Mouse (Mus musculus) spleen, adult 2 months (tissue): ENCODE data around the gene Fkbp2. TPM values are rescaled to one million over a fixed set of nuclear protein-coding genes. Genes with fewer than 3 reads are reported as not detected.

Experiments
- DNase-seq, 2 experiments: peaks; one replicate each; pipeline versions ENCODE4 v3.0.0 to v3.0.0-alpha.2; 2012 to 2021; ENCODE audit warnings: low spot score in 2 of 2, low read depth in 1 of 2
- H3K27ac ChIP-seq: fragments of 200-500 bp; 2 replicates; pipeline ENCODE4 v1.5.1; 2012; ENCODE audit warnings: low read length, inconsistent platforms; ENCODE audit not compliant: insufficient read depth
- H3K27me3 ChIP-seq: fragments of 200-500 bp; 2 replicates; pipeline ENCODE4 v1.6.1; 2012; ENCODE audit warnings: mild to moderate bottlenecking, moderate library complexity, low read length, inconsistent platforms; ENCODE audit not compliant: control insufficient read depth, insufficient read depth
- H3K36me3 ChIP-seq: fragments of 200-500 bp; 2 replicates; pipeline ENCODE4 v1.6.1; 2012; ENCODE audit warnings: mild to moderate bottlenecking, low read length, inconsistent platforms; ENCODE audit not compliant: control insufficient read depth, insufficient read depth
- H3K4me1 ChIP-seq: fragments of 200-500 bp; 2 replicates; pipeline ENCODE4 v1.6.1; 2011; ENCODE audit warnings: inconsistent platforms; ENCODE audit not compliant: control insufficient read depth, insufficient read depth, insufficient read length
- H3K4me3 ChIP-seq: fragments of 200-500 bp; 2 replicates; pipeline ENCODE4 v1.5.1; 2011; ENCODE audit warnings: mild to moderate bottlenecking, inconsistent platforms; ENCODE audit not compliant: insufficient read depth, insufficient read length; ENCODE audit errors: extremely low read depth
- CTCF ChIP-seq: fragments of 200-500 bp; IDR thresholded peaks from 2 replicates; pipeline ENCODE4 v1.5.1; 2011; ENCODE audit warnings: mild to moderate bottlenecking, inconsistent platforms; ENCODE audit not compliant: insufficient read depth, insufficient read length, insufficient replicate concordance; ENCODE audit errors: extremely low read depth
- POLR2A ChIP-seq: fragments of 200-500 bp; IDR thresholded peaks from 2 replicates; pipeline ENCODE4 v1.6.1; 2011; ENCODE audit warnings: low read depth, low read length, inconsistent platforms
- WGBS: fragments of 180-500 bp; shearing (Covaris S2); methylation state at CpG from one replicate; pipeline ENCODE4 v1.1.7; 2018; 5-methylcytosine and 5-hydroxymethylcytosine counted together
- polyA plus RNA-seq: library from polyadenylated mRNA; depleted of rRNA; stranded (reverse); fragments of >200 nt; gene quantifications from 2 replicates; pipeline ENCODE4 v1.2.3, GENCODE M21; 2012

The Fkbp2 gene
- polyA plus RNA-seq, 1 experiment = 22.1 TPM

- TF ChIP-seq CTCF = no peak
- no peak for TF ChIP-seq POLR2A
- peaks cover 4% of the 10 kb centered on the region; the same call in 1 of the 2 replicates for H3K36me3 ChIP-seq
- H3K27ac ChIP-seq = no peak overlapping the region
- no peaks in the 10 kb centered on the region for H3K27me3 ChIP-seq
- no peak overlapping the region for H3K4me3 ChIP-seq
- peaks cover 13% of the 10 kb centered on the region; the same call in 1 of the 2 replicates for H3K4me1 ChIP-seq
- DNase-seq = no peak
- WGBS = 96% methylated on average over 4 of the region's 4 CpGs
Measured at GRCm38 (mm10) chr19:6981465-6981864, 1.2 kb upstream of the Fkbp2 start.

- TF ChIP-seq CTCF (peak; percentile 54), POLR2A (no peak)
- Histone ChIP-seq H3K36me3 (peaks cover 4% of the 10 kb centered on the region; the same call in 1 of the 2 replicates), H3K27me3 (no peaks in the 10 kb centered on the region), H3K4me3 (peak overlapping the region; percentile 81), H3K4me1 (peaks cover 13% of the 10 kb centered on the region; the same call in 1 of the 2 replicates), H3K27ac (peak overlapping the region; percentile 86)
- WGBS = 1% methylated on average over 55 of the region's 59 CpGs
- peak; percentile 99 for DNase-seq
Measured at GRCm38 (mm10) chr19:6979486-6980380, 568 bp downstream of the Fkbp2 start.

- Histone ChIP-seq H3K4me3 (peak overlapping the region; percentile 64), H3K27me3 (no peaks in the 10 kb centered on the region), H3K36me3 (peaks cover 4% of the 10 kb centered on the region; the same call in 1 of the 2 replicates), H3K4me1 (peaks cover 14% of the 10 kb centered on the region), H3K27ac (peak overlapping the region; percentile 80)
- 21% methylated on average over 11 of the region's 11 CpGs for WGBS
- DNase-seq = peak in 1 of 2 experiments; percentile 32
- TF ChIP-seq POLR2A = no peak
- TF ChIP-seq CTCF = no peak
Measured at GRCm38 (mm10) chr19:6979001-6979479, 1.3 kb downstream of the Fkbp2 start.

GRCm38 (mm10) chr19:6978639-6978974, 1.7 kb downstream of the Fkbp2 start:
- TF ChIP-seq CTCF = no peak
- TF ChIP-seq POLR2A = no peak
- H3K27me3 ChIP-seq = no peaks in the 10 kb centered on the region
- 59% methylated on average over 3 of the region's 3 CpGs for WGBS
- peaks cover 18% of the 10 kb centered on the region for H3K4me1 ChIP-seq
- H3K27ac ChIP-seq = no peak overlapping the region
- peaks cover 4% of the 10 kb centered on the region; the same call in 1 of the 2 replicates for H3K36me3 ChIP-seq
- no peak overlapping the region for H3K4me3 ChIP-seq
- DNase-seq = no peak

GRCm38 (mm10) chr19:6977759-6978638, 2.3 kb downstream of the Fkbp2 start:
- H3K4me1 ChIP-seq = peaks cover 18% of the 10 kb centered on the region
- no peak overlapping the region for H3K4me3 ChIP-seq
- DNase-seq = no peak
- 90% methylated on average over 13 of the region's 13 CpGs for WGBS
- peaks cover 4% of the 10 kb centered on the region; the same call in 1 of the 2 replicates for H3K36me3 ChIP-seq
- TF ChIP-seq POLR2A (no peak), CTCF (no peak)
- H3K27ac ChIP-seq = no peak overlapping the region
- H3K27me3 ChIP-seq = no peaks in the 10 kb centered on the region
